Mouse (Mus musculus): ENCODE results near the gene Calm1. TPM values are rescaled to one million over a fixed set of nuclear protein-coding genes. Genes with fewer than 3 reads are reported as not detected.

The Calm1 gene
- polyA plus RNA-seq, 1 experiment from 2014 or later, result 1,565 TPM

- peak; percentile 51 for ATAC-seq (ENCODE audit: low FRiP score)
- Histone ChIP-seq H3K36me3 (ENCODE audit: control insufficient read depth, insufficient read depth, low read length) (peaks cover 18% of the 10 kb centered on the region; the same call in 1 of the 2 replicates), H3K4me2 (peak overlapping the region; percentile 93), H3K4me3 (ENCODE audit: low read depth, low read length) (peak overlapping the region; percentile 99), H3K4me1 (ENCODE audit: control insufficient read depth, insufficient read depth, low read length) (peaks cover 10% of the 10 kb centered on the region), H3K9me3 (ENCODE audit: control insufficient read depth, low read length) (no peaks in the 10 kb centered on the region), H3K27ac (ENCODE audit: low read depth, low read length) (no peak overlapping the region), H3K27me3 (ENCODE audit: control insufficient read depth, insufficient read depth, low read length) (no peaks in the 10 kb centered on the region), H3K9ac (ENCODE audit: low read length) (no peak overlapping the region; the same call in 1 of the 2 replicates)
- DNase-seq (ENCODE audit: low spot score, missing footprints), result peak; percentile 100
- WGBS, result 2% methylated on average over 13 of the region's 13 CpGs
Observed at GRCm38 (mm10) chr12:100201838-100202237, 2.6 kb downstream of the Calm1 start.

GRCm38 (mm10) chr12:100203759-100204158, 4.5 kb downstream of the Calm1 start:
- Histone ChIP-seq H3K36me3 (ENCODE audit: control insufficient read depth, insufficient read depth, low read length) (peaks cover 21% of the 10 kb centered on the region; the same call in 1 of the 2 replicates), H3K4me2 (no peak overlapping the region), H3K27ac (ENCODE audit: low read depth, low read length) (no peak overlapping the region), H3K4me3 (ENCODE audit: low read depth, low read length) (no peak overlapping the region), H3K4me1 (ENCODE audit: control insufficient read depth, insufficient read depth, low read length) (peaks cover 10% of the 10 kb centered on the region), H3K9me3 (ENCODE audit: control insufficient read depth, low read length) (no peaks in the 10 kb centered on the region), H3K27me3 (ENCODE audit: control insufficient read depth, insufficient read depth, low read length) (no peaks in the 10 kb centered on the region), H3K9ac (ENCODE audit: low read length) (no peak overlapping the region)
- 75% methylated on average over 3 of the region's 3 CpGs for WGBS
- ATAC-seq (ENCODE audit: low FRiP score) (no peak), DNase-seq (ENCODE audit: low spot score, missing footprints) (no peak)

DNA sequence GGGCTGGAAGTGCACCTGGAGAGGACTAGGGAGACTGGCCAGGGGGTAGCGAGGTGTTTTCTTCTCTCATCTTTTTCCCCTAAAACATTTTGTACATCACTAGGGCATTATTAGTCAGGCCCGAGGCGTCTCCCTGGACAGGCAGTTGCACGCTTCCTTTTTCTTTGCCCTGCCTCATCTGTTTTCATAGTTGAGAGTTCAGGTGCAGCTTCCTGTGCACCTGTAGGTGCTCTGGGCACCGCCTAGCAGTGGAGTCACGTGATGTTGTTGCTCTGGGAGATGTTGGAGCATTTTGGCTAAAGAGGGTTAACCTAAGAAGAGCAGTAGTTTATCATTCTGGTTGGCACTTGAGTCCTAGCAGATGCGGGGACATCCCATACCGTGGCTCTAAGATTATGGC, 5.9 kb downstream of the Calm1 start:
- Histone ChIP-seq H3K4me3 (ENCODE audit: low read depth, low read length) (no peak overlapping the region), H3K4me2 (no peak overlapping the region), H3K9ac (ENCODE audit: low read length) (no peak overlapping the region), H3K4me1 (ENCODE audit: control insufficient read depth, insufficient read depth, low read length) (peaks cover 10% of the 10 kb centered on the region), H3K27ac (ENCODE audit: low read depth, low read length) (no peak overlapping the region), H3K27me3 (ENCODE audit: control insufficient read depth, insufficient read depth, low read length) (no peaks in the 10 kb centered on the region), H3K36me3 (ENCODE audit: control insufficient read depth, insufficient read depth, low read length) (peaks cover 28% of the 10 kb centered on the region; the same call in 1 of the 2 replicates), H3K9me3 (ENCODE audit: control insufficient read depth, low read length) (no peaks in the 10 kb centered on the region)
- ATAC-seq (ENCODE audit: low FRiP score), result no peak
- 93% methylated on average over 8 of the region's 8 CpGs for WGBS
- no peak for DNase-seq (ENCODE audit: low spot score, missing footprints)

- DNase-seq (ENCODE audit: low spot score, missing footprints), result no peak
- 93% methylated on average over 3 of the region's 3 CpGs for WGBS
- Histone ChIP-seq H3K4me2 (no peak overlapping the region), H3K27ac (ENCODE audit: low read depth, low read length) (no peak overlapping the region), H3K4me3 (ENCODE audit: low read depth, low read length) (no peak overlapping the region), H3K9me3 (ENCODE audit: control insufficient read depth, low read length) (no peaks in the 10 kb centered on the region), H3K4me1 (ENCODE audit: control insufficient read depth, insufficient read depth, low read length) (peaks cover 4% of the 10 kb centered on the region; the same call in 1 of the 2 replicates), H3K27me3 (ENCODE audit: control insufficient read depth, insufficient read depth, low read length) (no peaks in the 10 kb centered on the region), H3K9ac (ENCODE audit: low read length) (no peak overlapping the region), H3K36me3 (ENCODE audit: control insufficient read depth, insufficient read depth, low read length) (peaks cover 28% of the 10 kb centered on the region; the same call in 1 of the 2 replicates)
- ATAC-seq (ENCODE audit: low FRiP score), result no peak
Observed at GRCm38 (mm10) chr12:100206521-100206920, 7.3 kb downstream of the Calm1 start.

DNA sequence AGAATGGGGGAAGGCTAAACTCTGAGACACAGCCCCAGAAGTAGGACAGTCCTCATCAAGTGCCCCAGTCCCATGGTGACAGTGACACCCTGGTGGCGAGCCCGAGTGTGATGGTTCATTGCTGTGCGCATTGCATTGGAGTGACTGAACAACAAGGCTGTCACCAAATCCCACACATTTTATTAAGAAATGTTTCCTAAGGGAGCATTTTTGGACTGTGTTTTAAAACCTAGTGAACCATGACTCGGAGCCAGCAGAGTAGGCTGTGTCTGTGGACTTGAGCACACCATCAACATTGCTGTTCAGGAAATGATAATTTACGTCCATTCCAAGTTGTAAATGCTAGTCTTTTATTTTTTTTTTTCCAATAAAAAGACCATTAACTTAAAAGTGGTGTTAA, 7.7 kb downstream of the Calm1 start:
- no peak for ATAC-seq (ENCODE audit: low FRiP score)
- no peak for DNase-seq (ENCODE audit: low spot score, missing footprints)
- 91% methylated on average over 5 of the region's 5 CpGs for WGBS
- Histone ChIP-seq H3K4me3 (ENCODE audit: low read depth, low read length) (no peak overlapping the region), H3K27ac (ENCODE audit: low read depth, low read length) (no peak overlapping the region), H3K27me3 (ENCODE audit: control insufficient read depth, insufficient read depth, low read length) (no peaks in the 10 kb centered on the region), H3K4me2 (no peak overlapping the region), H3K9ac (ENCODE audit: low read length) (no peak overlapping the region), H3K36me3 (ENCODE audit: control insufficient read depth, insufficient read depth, low read length) (peaks cover 28% of the 10 kb centered on the region; the same call in 1 of the 2 replicates), H3K9me3 (ENCODE audit: control insufficient read depth, low read length) (no peaks in the 10 kb centered on the region), H3K4me1 (ENCODE audit: control insufficient read depth, insufficient read depth, low read length) (peaks cover 4% of the 10 kb centered on the region; the same call in 1 of the 2 replicates)

DNA sequence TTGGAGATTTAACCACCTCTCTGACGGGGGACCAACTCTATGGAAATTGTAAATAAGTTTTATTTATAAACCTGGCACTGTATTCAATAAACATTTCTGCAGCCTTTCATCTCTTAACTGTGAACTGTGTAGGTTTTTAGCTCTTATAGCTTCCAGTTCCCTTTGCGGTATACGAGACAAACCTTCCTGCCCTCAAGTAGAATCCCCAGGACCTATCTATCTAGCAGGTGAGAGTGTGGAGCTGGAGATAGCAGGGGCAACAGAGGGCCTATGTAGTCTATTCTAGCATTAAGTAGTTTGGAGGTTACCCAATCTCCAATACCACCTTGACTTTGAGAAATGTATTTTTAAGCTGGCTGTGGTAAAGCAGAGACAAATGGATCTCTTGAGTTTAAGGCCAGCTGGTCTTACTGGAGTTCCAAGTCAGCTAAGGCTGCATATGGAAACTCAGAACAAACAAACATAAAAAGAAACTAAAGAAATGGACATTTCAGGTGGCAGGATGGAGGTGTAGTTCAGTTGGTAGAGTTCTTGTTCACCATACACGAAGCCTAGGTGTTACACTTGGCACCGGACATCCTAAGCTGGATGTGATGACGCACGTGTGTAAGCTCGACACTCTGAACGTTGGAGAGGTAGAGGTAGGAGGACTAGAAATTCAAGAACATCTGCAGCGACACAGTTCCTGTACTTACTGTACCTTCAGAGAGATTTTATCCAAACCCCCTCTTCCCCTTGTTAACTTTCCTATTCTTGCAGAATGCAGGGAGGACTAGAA, 10.7 kb downstream of the Calm1 start:
- no peak for ATAC-seq (ENCODE audit: low FRiP score)
- 93% methylated on average over 10 of the region's 10 CpGs for WGBS
- Histone ChIP-seq H3K36me3 (ENCODE audit: control insufficient read depth, insufficient read depth, low read length) (peaks cover 17% of the 10 kb centered on the region; the same call in 1 of the 2 replicates), H3K4me2 (no peak overlapping the region), H3K9me3 (ENCODE audit: control insufficient read depth, low read length) (peaks cover 3% of the 10 kb centered on the region; the same call in 1 of the 2 replicates), H3K27me3 (ENCODE audit: control insufficient read depth, insufficient read depth, low read length) (no peaks in the 10 kb centered on the region), H3K4me3 (ENCODE audit: low read depth, low read length) (no peak overlapping the region), H3K27ac (ENCODE audit: low read depth, low read length) (no peak overlapping the region), H3K9ac (ENCODE audit: low read length) (no peak overlapping the region), H3K4me1 (ENCODE audit: control insufficient read depth, insufficient read depth, low read length) (no peaks in the 10 kb centered on the region)
- DNase-seq (ENCODE audit: low spot score, missing footprints), result no peak

- Histone ChIP-seq H3K9ac (ENCODE audit: low read length) (no peak overlapping the region), H3K36me3 (ENCODE audit: control insufficient read depth, insufficient read depth, low read length) (peaks cover 12% of the 10 kb centered on the region; the same call in 1 of the 2 replicates), H3K4me2 (no peak overlapping the region), H3K4me3 (ENCODE audit: low read depth, low read length) (no peak overlapping the region), H3K4me1 (ENCODE audit: control insufficient read depth, insufficient read depth, low read length) (no peaks in the 10 kb centered on the region), H3K9me3 (ENCODE audit: control insufficient read depth, low read length) (peaks cover 3% of the 10 kb centered on the region; the same call in 1 of the 2 replicates), H3K27me3 (ENCODE audit: control insufficient read depth, insufficient read depth, low read length) (no peaks in the 10 kb centered on the region), H3K27ac (ENCODE audit: low read depth, low read length) (no peak overlapping the region)
- WGBS, result 75% methylated on average over 5 of the region's 5 CpGs
- DNase-seq (ENCODE audit: low spot score, missing footprints), result no peak
- ATAC-seq (ENCODE audit: low FRiP score), result no peak
Observed at GRCm38 (mm10) chr12:100210973-100211372, 11.7 kb downstream of the Calm1 start.

- Histone ChIP-seq H3K9me3 (ENCODE audit: control insufficient read depth, low read length) (peaks cover 3% of the 10 kb centered on the region; the same call in 1 of the 2 replicates), H3K9ac (ENCODE audit: low read length) (no peak overlapping the region), H3K4me2 (no peak overlapping the region), H3K27ac (ENCODE audit: low read depth, low read length) (no peak overlapping the region), H3K27me3 (ENCODE audit: control insufficient read depth, insufficient read depth, low read length) (no peaks in the 10 kb centered on the region), H3K4me1 (ENCODE audit: control insufficient read depth, insufficient read depth, low read length) (no peaks in the 10 kb centered on the region), H3K4me3 (ENCODE audit: low read depth, low read length) (no peak overlapping the region), H3K36me3 (ENCODE audit: control insufficient read depth, insufficient read depth, low read length) (peaks cover 10% of the 10 kb centered on the region; the same call in 1 of the 2 replicates)
- no peak for ATAC-seq (ENCODE audit: low FRiP score)
- DNase-seq (ENCODE audit: low spot score, missing footprints), result no peak
- 92% methylated on average over 5 of the region's 5 CpGs for WGBS
Observed at GRCm38 (mm10) chr12:100211453-100212185, 12.4 kb downstream of the Calm1 start.

DNA sequence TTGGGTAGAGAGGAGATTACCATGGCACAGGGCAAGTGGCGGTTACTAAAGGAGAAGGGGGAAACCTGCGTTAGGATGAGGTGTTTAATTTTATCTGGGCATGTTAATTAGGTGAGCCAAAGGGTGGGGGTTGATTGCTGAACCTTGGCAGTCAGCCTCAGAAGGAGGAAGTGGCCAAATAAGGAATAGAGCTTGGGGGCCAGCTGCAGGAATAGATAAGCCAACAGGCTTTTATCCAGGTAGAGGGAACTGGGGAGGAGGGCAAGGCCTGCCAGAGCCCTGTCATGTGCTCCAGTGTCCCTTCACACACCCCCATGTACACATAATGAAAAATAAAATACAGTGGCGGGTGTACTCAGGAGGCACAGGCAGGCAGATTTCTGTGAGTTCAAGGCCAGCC, 13.2 kb downstream of the Calm1 start:
- ATAC-seq (ENCODE audit: low FRiP score), result no peak
- H3K27ac ChIP-seq (ENCODE audit: low read depth, low read length), result no peak overlapping the region
- no peak overlapping the region for H3K4me2 ChIP-seq
- DNase-seq (ENCODE audit: low spot score, missing footprints), result no peak
- H3K9me3 ChIP-seq (ENCODE audit: control insufficient read depth, low read length), result peaks cover 3% of the 10 kb centered on the region; the same call in 1 of the 2 replicates
- H3K36me3 ChIP-seq (ENCODE audit: control insufficient read depth, insufficient read depth, low read length), result peaks cover 7% of the 10 kb centered on the region; the same call in 1 of the 2 replicates
- H3K4me3 ChIP-seq (ENCODE audit: low read depth, low read length), result no peak overlapping the region
- no peaks in the 10 kb centered on the region for H3K4me1 ChIP-seq (ENCODE audit: control insufficient read depth, insufficient read depth, low read length)
- H3K27me3 ChIP-seq (ENCODE audit: control insufficient read depth, insufficient read depth, low read length), result no peaks in the 10 kb centered on the region
- 58% methylated on average over 3 of the region's 3 CpGs for WGBS
- no peak overlapping the region for H3K9ac ChIP-seq (ENCODE audit: low read length)

Measured in midbrain, embryonic 11.5 days (tissue).